Mouse (Mus musculus) erythroblast, embryonic 14.5 days (primary cell): ENCODE data around the gene Bzw1. TPM values are rescaled to one million over a fixed set of nuclear protein-coding genes. Genes with fewer than 3 reads are reported as not detected.

Experiments
- H3K27me3 ChIP-seq: 2 replicates; pipeline ENCODE4 v1.6.1; 2012; ENCODE audit warnings: inconsistent platforms; ENCODE audit not compliant: control insufficient read depth
- H3K36me3 ChIP-seq: 2 replicates; pipeline ENCODE4 v1.6.1; 2012; ENCODE audit warnings: mild to moderate bottlenecking, inconsistent platforms; ENCODE audit not compliant: control insufficient read depth
- H3K4me1 ChIP-seq: 2 replicates; pipeline ENCODE4 v1.6.1; 2012; ENCODE audit warnings: inconsistent platforms; ENCODE audit not compliant: control insufficient read depth
- H3K4me3 ChIP-seq: replicated peaks from 2 replicates; pipeline ENCODE3; 2012; ENCODE audit warnings: moderate library complexity, mild to moderate bottlenecking, inconsistent platforms
- H3K9me3 ChIP-seq: 2 replicates; pipeline ENCODE4 v1.6.1; 2012; ENCODE audit warnings: low read length, inconsistent platforms, mixed read lengths; ENCODE audit not compliant: control insufficient read depth
- GATA1 ChIP-seq: IDR thresholded peaks from 2 replicates; pipeline ENCODE4 v1.6.1; 2012; ENCODE audit warnings: low read length, inconsistent platforms, mixed read lengths
- TAL1 ChIP-seq: IDR thresholded peaks from 3 replicates; pipeline ENCODE4 v1.6.1; 2012; ENCODE audit warnings: low read length, inconsistent platforms, mixed read lengths
- polyA plus RNA-seq: library from polyadenylated mRNA; stranded (reverse); fragments of >175 nt; gene quantifications from 2 replicates; pipeline ENCODE4 v1.2.3, GENCODE M21; 2012

The Bzw1 gene
- polyA plus RNA-seq, 1 experiment = 0.15 TPM

GRCm38 (mm10) chr1:58393284-58394195, 842 bp downstream of the Bzw1 start:
- Histone ChIP-seq H3K9me3 (no peaks in the 10 kb centered on the region), H3K36me3 (peaks cover 40% of the 10 kb centered on the region), H3K4me1 (peaks cover 34% of the 10 kb centered on the region), H3K27me3 (no peaks in the 10 kb centered on the region), H3K4me3 (peak overlapping the region; percentile 92)
- TF ChIP-seq GATA1 = no peak
- TF ChIP-seq TAL1 = no peak

DNA sequence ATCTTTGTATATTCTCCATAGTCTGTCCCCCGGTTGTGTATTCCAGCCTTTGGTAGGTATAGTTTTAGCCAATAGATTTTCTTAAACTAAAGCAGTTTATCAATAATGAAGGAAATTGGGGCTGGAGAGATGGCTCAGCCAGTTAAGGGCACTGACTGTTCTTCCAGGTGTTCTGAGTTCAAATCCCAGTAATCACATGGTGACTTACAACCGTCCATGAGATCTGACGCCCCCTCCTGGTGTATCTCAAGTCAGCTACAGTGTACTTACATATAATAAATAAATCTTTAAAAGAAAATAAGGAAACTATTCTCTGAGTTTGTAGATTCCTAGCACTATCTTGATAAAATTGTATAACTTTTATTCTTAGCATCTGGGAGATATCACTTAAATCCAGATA, 2.6 kb downstream of the Bzw1 start:
- Histone ChIP-seq H3K4me3 (no peak overlapping the region), H3K4me1 (peaks cover 34% of the 10 kb centered on the region), H3K36me3 (peaks cover 58% of the 10 kb centered on the region), H3K9me3 (no peaks in the 10 kb centered on the region), H3K27me3 (no peaks in the 10 kb centered on the region)
- TF ChIP-seq GATA1 (no peak), TAL1 (no peak)

DNA sequence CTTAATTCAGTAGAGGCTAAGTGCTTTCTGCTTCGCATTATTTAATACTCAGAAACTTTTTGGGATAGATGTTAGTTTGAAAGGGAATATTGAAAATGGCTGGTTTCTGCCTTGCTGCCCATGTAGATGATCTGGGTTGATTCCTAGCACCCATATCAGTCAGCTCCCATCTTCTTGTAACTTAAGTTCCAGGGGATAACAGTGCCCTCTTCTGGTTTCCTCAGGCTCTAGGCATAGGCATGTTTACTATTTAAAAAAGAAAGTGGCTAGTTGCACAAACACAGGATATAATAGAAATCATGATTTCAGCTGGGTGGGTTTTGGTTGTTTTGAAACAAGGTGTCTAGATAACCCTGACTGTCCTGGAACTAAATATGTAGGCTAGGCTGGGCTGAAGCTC, 3.5 kb downstream of the Bzw1 start:
- Histone ChIP-seq H3K27me3 (no peaks in the 10 kb centered on the region), H3K9me3 (no peaks in the 10 kb centered on the region), H3K4me1 (peaks cover 32% of the 10 kb centered on the region), H3K36me3 (peaks cover 66% of the 10 kb centered on the region), H3K4me3 (no peak overlapping the region)
- no peak for TF ChIP-seq TAL1
- TF ChIP-seq GATA1 = no peak

- no peak overlapping the region for H3K4me3 ChIP-seq
- peaks cover 18% of the 10 kb centered on the region for H3K4me1 ChIP-seq
- no peak for TF ChIP-seq TAL1
- no peaks in the 10 kb centered on the region for H3K27me3 ChIP-seq
- H3K36me3 ChIP-seq = peaks cover 82% of the 10 kb centered on the region
- H3K9me3 ChIP-seq = no peaks in the 10 kb centered on the region
Observed at GRCm38 (mm10) chr1:58397731-58398130, 5.0 kb downstream of the Bzw1 start.

DNA sequence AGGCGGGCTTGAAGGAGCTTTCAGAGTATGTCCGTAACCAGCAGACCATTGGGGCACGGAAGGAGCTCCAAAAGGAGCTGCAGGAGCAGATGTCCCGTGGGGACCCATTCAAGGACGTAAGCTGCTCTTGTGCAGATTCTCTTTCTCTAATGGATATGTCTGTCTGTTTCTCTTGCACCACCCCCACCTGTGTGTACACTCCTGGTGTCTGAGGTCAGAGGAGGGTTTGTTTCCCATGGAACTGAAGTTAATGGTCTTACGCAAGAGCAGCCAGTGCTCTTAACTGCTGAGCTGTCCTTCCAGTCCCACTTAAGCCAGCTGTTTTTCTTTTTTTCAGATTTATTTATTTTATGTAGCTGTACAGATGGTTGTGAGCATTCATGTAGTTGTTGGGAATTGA, 8.7 kb downstream of the Bzw1 start:
- Histone ChIP-seq H3K27me3 (no peaks in the 10 kb centered on the region), H3K36me3 (peaks cover 94% of the 10 kb centered on the region), H3K4me1 (no peaks in the 10 kb centered on the region; the same call in 1 of the 2 replicates), H3K4me3 (no peak overlapping the region), H3K9me3 (no peaks in the 10 kb centered on the region)
- TF ChIP-seq GATA1 (no peak), TAL1 (no peak)

GRCm38 (mm10) chr1:58403745-58404144, 11.0 kb downstream of the Bzw1 start:
- Histone ChIP-seq H3K36me3 (peaks cover 93% of the 10 kb centered on the region), H3K4me3 (no peak overlapping the region), H3K27me3 (no peaks in the 10 kb centered on the region), H3K9me3 (no peaks in the 10 kb centered on the region), H3K4me1 (no peaks in the 10 kb centered on the region)
- TF ChIP-seq GATA1 = no peak
- no peak for TF ChIP-seq TAL1

- Histone ChIP-seq H3K27me3 (no peaks in the 10 kb centered on the region), H3K9me3 (no peaks in the 10 kb centered on the region), H3K36me3 (peaks cover 93% of the 10 kb centered on the region), H3K4me3 (no peak overlapping the region), H3K4me1 (no peaks in the 10 kb centered on the region)
- TF ChIP-seq TAL1 (no peak), GATA1 (no peak)
Observed at GRCm38 (mm10) chr1:58407321-58407720, 14.6 kb downstream of the Bzw1 start.

DNA sequence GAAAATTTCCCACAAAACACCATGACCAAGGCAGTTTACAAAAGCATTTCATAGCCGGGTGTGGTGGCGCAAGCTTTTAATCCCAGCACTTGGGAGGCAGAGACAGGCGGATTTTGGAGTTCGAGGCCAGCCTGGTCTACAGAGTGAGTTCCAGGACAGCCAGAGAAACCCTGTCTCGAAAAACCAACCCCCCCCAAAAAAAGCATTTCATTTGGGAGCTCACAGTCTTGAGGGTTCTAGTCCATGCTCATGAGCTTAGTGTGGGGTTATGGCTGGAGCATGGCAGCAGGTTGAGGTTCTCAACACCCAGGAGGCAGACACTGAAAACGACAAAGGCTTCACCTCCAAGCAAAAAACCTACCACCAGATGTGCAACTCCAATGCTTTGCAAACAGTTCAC, 15.4 kb downstream of the Bzw1 start:
- H3K27me3 ChIP-seq = no peaks in the 10 kb centered on the region
- peaks cover 93% of the 10 kb centered on the region for H3K36me3 ChIP-seq

DNA sequence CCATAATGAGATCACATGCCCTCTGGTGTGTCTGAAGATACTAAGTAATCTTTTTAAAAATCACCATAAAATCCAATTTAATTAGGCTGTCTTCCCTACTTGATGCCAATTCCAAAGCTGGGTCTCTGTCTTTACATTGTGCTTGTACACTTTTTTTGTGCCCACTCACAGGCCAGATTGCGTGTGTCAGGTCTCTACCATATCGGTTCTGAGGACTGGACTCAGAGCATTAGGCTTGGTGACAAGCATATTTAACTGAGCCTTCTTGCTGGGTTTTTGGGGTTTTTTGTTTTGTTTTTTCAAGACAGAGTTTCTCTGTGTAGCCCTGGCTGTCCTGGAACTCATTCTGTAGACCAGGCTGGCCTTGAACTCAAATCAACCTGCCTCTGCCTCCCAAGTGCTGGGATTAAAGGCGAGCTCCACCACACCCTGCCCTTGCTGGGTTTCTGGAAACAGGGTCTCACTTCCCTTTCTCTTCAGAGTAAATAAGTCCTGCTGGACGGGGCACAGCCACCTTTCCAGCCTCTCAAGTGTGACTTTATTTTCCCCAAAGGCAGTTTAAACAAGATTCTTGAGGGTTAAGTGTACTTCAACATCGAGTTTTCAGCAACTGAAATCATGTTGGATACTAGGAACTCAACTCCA, 17.0 kb downstream of the Bzw1 start:
- H3K27me3 ChIP-seq = no peaks in the 10 kb centered on the region
- H3K36me3 ChIP-seq = peaks cover 93% of the 10 kb centered on the region
- H3K4me1 ChIP-seq = no peaks in the 10 kb centered on the region
- no peaks in the 10 kb centered on the region for H3K9me3 ChIP-seq
- TF ChIP-seq TAL1 (no peak), GATA1 (no peak)
- H3K4me3 ChIP-seq = no peak overlapping the region

More for the DNA sequence above, 15.4 kb downstream of the Bzw1 start:
- no peak overlapping the region for H3K4me3 ChIP-seq
- TF ChIP-seq GATA1 = no peak
- TF ChIP-seq TAL1 = no peak
- H3K4me1 ChIP-seq = no peaks in the 10 kb centered on the region
- no peaks in the 10 kb centered on the region for H3K9me3 ChIP-seq

- no peaks in the 10 kb centered on the region for H3K27me3 ChIP-seq
- peaks cover 94% of the 10 kb centered on the region for H3K36me3 ChIP-seq
- no peaks in the 10 kb centered on the region for H3K9me3 ChIP-seq
- TF ChIP-seq TAL1 = no peak
- no peak for TF ChIP-seq GATA1
- H3K4me1 ChIP-seq = no peaks in the 10 kb centered on the region
- H3K4me3 ChIP-seq = no peak overlapping the region
Observed at GRCm38 (mm10) chr1:58410198-58410588, 17.5 kb downstream of the Bzw1 start.
